Mouse (Mus musculus) C2C12 (cell line): ENCODE results near the gene Ago1.

Experiments used
- FOSL1 ChIP-seq: IDR thresholded peaks from one replicate; pipeline ENCODE4 v1.8.0; 2011; ENCODE audit warnings: mild to moderate bottlenecking, low read length; ENCODE audit not compliant: poor library complexity, insufficient read depth, severe bottlenecking
- MYOD1 ChIP-seq: IDR thresholded peaks from one replicate; pipeline ENCODE4 v1.6.1; 2011; ENCODE audit warnings: low read depth; ENCODE audit not compliant: control insufficient read depth, insufficient read length

DNA sequence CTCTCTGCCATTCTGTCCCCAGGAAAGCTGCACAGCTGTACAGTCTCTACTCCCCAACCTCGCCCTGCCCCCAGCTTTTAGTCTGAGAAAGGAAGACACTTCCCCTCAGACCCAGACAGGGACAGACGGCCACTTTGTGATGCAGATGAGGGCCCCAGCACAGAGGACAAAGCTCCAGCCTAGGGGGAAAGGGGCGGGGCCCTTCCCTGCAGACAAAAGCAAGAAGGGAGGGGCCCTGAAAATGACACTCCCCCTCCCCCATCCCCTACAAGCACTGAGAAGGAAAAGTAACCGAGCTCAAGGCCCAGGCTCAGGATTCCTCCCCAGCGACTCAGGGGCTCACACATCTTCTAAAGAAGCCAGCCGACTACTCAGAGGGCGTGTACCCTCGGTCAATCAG, 2.5 kb downstream of the Ago1 start:
- TF ChIP-seq MYOD1 = no peak
- TF ChIP-seq FOSL1 = no peak
